Mouse (Mus musculus) ES-Bruce4 (cell line): ENCODE measurements around the gene Zfp738. TPM values are rescaled to one million over a fixed set of nuclear protein-coding genes. Genes with fewer than 3 reads are reported as not detected.
"Not testable (repeated sequence)": the region's sequence is repeated elsewhere in the genome, so short reads cannot be mapped to it uniquely, and the experiment has no call there.

Experiments used
- H3K27ac ChIP-seq: 2 replicates; pipeline ENCODE4 v1.5.1; 2012; ENCODE audit warnings: low read length, inconsistent platforms; ENCODE audit not compliant: insufficient read depth
- H3K27me3 ChIP-seq: 2 replicates; pipeline ENCODE4 v1.6.1; 2012; ENCODE audit warnings: mild to moderate bottlenecking, low read length, inconsistent platforms; ENCODE audit not compliant: control insufficient read depth, poor library complexity, insufficient read depth, severe bottlenecking
- H3K36me3 ChIP-seq: 2 replicates; pipeline ENCODE4 v1.6.1; 2012; ENCODE audit warnings: inconsistent platforms, mild to moderate bottlenecking, low read length, moderate library complexity; ENCODE audit not compliant: control insufficient read depth, poor library complexity, insufficient read depth, severe bottlenecking
- H3K4me1 ChIP-seq: one replicate; pipeline ENCODE4 v1.8.1; 2011; ENCODE audit warnings: low read length; ENCODE audit not compliant: control insufficient read depth, insufficient read depth
- H3K4me3 ChIP-seq: 2 replicates; pipeline ENCODE4 v1.5.1; 2011; ENCODE audit warnings: low read depth, mild to moderate bottlenecking, low read length
- H3K9ac ChIP-seq: 2 replicates; pipeline ENCODE4 v1.6.1; 2012; ENCODE audit warnings: low read depth, mild to moderate bottlenecking, inconsistent platforms; ENCODE audit not compliant: poor library complexity, severe bottlenecking
- H3K9me3 ChIP-seq: replicated peaks from 2 replicates; pipeline ENCODE4 v1.6.1; 2012; ENCODE audit warnings: mild to moderate bottlenecking, low read length, inconsistent platforms; ENCODE audit not compliant: control insufficient read depth, poor library complexity, insufficient read depth, severe bottlenecking
- CTCF ChIP-seq: IDR thresholded peaks from one replicate; pipeline ENCODE4 v1.8.1; 2011; ENCODE audit warnings: low read depth, low read length
- EP300 ChIP-seq: IDR thresholded peaks from 2 replicates; pipeline ENCODE4 v1.6.1; 2011; ENCODE audit warnings: low read depth, low read length; ENCODE audit not compliant: insufficient read depth
- POLR2A ChIP-seq: IDR thresholded peaks from one replicate; pipeline ENCODE4 v1.8.1; 2011; ENCODE audit warnings: low read length; ENCODE audit not compliant: insufficient read depth
- polyA plus RNA-seq: library from polyadenylated mRNA; stranded (reverse); fragments of >200 nt; gene quantifications from 2 replicates; pipeline ENCODE4 v1.2.4, GENCODE M21; 2011; ENCODE audit warnings: low read depth; ENCODE audit not compliant: missing spikeins, insufficient read depth, insufficient read length

The Zfp738 gene
- 19.1 and 21.6 TPM in 2 replicates for polyA plus RNA-seq

GRCm38 (mm10) chr13:67686971-67687370 lies at the start of gene Zfp738:
Zfp738 (minus strand) TSS chr13:67687071.
- H3K9ac ChIP-seq = no peak within 1 kb of the TSS
- no peaks in the 10 kb centered on the region for H3K4me1 ChIP-seq
- no peak for TF ChIP-seq EP300
- TF ChIP-seq CTCF = no peak
- no peak for TF ChIP-seq POLR2A
- no peak within 1 kb of the TSS for H3K27ac ChIP-seq
- H3K36me3 ChIP-seq = no peaks in the 10 kb centered on the region
- H3K4me3 ChIP-seq = peak within 1 kb of the TSS; percentile 58
- no peaks in the 10 kb centered on the region for H3K27me3 ChIP-seq
- no peaks in the 10 kb centered on the region for H3K9me3 ChIP-seq

GRCm38 (mm10) chr13:67734391-67734790 lies 47.5 kb upstream of the Zfp738 start:
- H3K4me1 ChIP-seq, H3K27ac ChIP-seq, H3K4me3 ChIP-seq, H3K36me3 ChIP-seq, H3K27me3 ChIP-seq, H3K9ac ChIP-seq: not testable (repeated sequence)
- peaks cover 27% of the 10 kb centered on the region for H3K9me3 ChIP-seq

- H3K27ac ChIP-seq, H3K36me3 ChIP-seq, H3K4me1 ChIP-seq, H3K27me3 ChIP-seq: not testable (repeated sequence)
- Histone ChIP-seq H3K9me3 (peaks cover 20% of the 10 kb centered on the region), H3K9ac (peak overlapping the region; percentile 65), H3K4me3 (peak overlapping the region; percentile 82; the same call in 1 of the 2 replicates)
Observed at GRCm38 (mm10) chr13:67729441-67729840, 42.6 kb upstream of the Zfp738 start.

GRCm38 (mm10) chr13:67728641-67729318 lies 41.9 kb upstream of the Zfp738 start, which contains the start of gene Zfp65:
Zfp65 (minus strand) TSS chr13:67729173.
- Histone ChIP-seq H3K9ac (peak within 1 kb of the TSS; percentile 65), H3K4me1 (no peaks in the 10 kb centered on the region), H3K27me3 (no peaks in the 10 kb centered on the region), H3K27ac (peak within 1 kb of the TSS; percentile 45), H3K9me3 (peaks cover 14% of the 10 kb centered on the region), H3K4me3 (peak within 1 kb of the TSS; percentile 82), H3K36me3 (no peaks in the 10 kb centered on the region)
- TF ChIP-seq POLR2A (no peak), CTCF (no peak), EP300 (peak; percentile 54; the same call in 1 of the 2 replicates)

- no peaks in the 10 kb centered on the region for H3K27me3 ChIP-seq
- H3K9me3 ChIP-seq = peaks cover 9% of the 10 kb centered on the region
- H3K9ac ChIP-seq = peak overlapping the region; percentile 65
- no peak overlapping the region for H3K4me3 ChIP-seq
- H3K36me3 ChIP-seq = no peaks in the 10 kb centered on the region
- peak overlapping the region; percentile 17; the same call in 1 of the 2 replicates for H3K27ac ChIP-seq
- no peak for TF ChIP-seq POLR2A
- no peak for TF ChIP-seq CTCF
- no peak for TF ChIP-seq EP300
- no peaks in the 10 kb centered on the region for H3K4me1 ChIP-seq
Observed at GRCm38 (mm10) chr13:67728106-67728505, 41.2 kb upstream of the Zfp738 start.

GRCm38 (mm10) chr13:67725331-67725730 lies 38.5 kb upstream of the Zfp738 start:
- H3K4me1 ChIP-seq, H3K4me3 ChIP-seq, H3K9ac ChIP-seq, H3K36me3 ChIP-seq, H3K27ac ChIP-seq, H3K9me3 ChIP-seq, H3K27me3 ChIP-seq: not testable (repeated sequence)
